Mouse (Mus musculus) B cell, adult (primary cell): Measurements from ENCODE around the gene Dock7. TPM values are rescaled to one million over a fixed set of nuclear protein-coding genes. Genes with fewer than 3 reads are reported as not detected.

Source experiments
- total RNA-seq: library from RNA; stranded (reverse); gene quantifications from 4 replicates; pipeline ENCODE4 v1.2.4, GENCODE M21; 2023; ENCODE audit not compliant: inconsistent age

Dock7 gene
- total RNA-seq: 0.66 to 2.0 TPM (median 1.0 TPM) in 4 replicates

DNA sequence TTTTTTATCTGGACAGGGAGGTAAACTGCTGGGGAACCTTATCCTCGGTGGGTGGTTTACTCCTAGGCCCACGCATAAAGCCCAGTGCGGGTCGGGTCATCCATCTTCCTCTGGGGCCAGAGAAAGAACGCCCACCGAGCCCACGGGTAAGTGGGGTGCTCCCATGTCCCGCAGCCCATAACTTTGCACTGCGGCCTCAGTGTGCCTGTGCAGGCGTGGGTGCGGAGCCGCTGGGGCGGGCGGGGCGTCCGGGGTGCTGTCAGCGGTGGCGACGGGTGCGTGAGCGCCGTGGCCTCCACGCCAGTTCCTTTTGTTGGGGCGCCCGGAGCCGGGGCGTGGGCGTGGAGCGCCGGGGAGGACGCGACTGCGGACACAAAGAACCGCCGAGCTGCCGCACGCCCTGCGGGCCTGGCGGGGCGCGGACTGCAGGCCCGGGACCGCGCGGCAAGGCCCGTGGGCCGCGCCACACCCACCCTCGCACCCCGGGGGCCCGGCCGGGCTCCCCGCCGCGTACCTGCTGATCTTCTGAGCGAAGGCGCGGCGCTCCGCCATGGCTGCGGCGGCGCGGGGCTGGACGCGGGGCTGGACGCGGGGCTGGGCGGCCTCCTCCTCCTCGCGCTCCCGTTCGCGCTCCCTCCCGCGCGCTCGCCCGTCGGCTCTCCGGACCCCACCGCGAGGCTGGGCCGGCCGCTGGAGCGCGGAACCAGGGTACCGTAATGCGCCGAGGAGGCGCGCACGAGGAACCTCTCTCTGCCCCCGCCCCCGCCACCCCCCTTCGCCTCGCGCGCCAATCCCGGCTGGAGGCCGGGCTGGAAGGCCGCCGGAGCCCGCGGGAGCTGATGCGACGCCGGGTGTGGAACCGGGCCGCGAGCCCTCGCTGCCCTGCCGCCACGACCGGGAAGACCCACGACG is at the start of gene Dock7:
Dock7 (minus strand) TSS at position 705 of the 912 bp plus-strand sequence.

DNA sequence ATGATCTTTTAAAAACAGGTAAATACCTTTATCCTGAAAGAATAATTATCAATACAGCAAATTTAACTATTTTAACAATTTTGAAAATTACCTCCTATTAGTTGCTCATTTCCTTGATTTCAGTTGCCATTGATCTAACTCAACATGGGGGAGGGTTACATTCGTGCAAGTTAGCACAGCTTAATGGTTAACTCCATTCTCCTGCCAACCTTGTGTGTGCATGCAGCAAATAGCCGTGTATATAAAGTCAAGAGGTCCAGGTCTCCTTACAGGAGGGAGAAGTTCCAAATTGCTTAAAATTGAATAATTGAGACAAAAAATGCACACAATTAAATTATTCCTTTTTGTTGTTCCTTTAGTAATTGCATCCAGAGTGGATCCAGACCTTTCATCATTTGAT is 90.0 kb downstream of the Dock7 start, which contains the start of gene Angptl3:
Angptl3 (plus strand) TSS at position 269 of the 400 bp plus-strand sequence.

DNA sequence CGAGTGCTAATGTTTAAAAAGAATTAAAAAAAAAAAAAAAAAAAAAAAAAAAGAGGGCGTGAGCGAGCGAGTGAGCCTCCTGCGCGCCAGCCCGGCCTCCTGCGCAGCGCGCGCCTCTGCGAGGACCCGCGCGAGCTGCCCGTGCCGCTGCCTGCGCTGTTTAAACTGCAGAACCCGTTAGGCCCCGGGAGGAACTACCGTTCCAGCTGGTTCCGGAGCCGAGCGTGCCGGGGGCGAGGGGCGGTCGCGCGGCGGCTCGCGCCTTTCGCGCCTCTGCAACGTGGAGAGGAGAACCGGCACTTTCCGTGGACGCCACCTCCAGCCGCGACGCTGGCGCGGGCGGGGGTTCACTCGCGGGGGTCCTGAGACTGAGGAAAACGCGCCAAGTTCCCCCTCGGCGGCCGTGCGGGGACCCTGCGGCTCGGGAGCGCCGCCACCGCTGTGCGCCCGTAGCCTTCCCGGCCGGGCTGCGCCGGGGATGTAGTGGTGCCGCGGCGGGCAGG is 197.1 kb downstream of the Dock7 start, which contains the start of gene Usp1:
Usp1 (plus strand) TSS at position 243 of the 503 bp plus-strand sequence.

Other genes with a start within 250 kb of the Dock7 start
- 39.9 to 49.4 TPM (median 47.2 TPM) in 4 replicates for gene Usp1, start 197.1 kb downstream of the Dock7 start, total RNA-seq
- not detected in 4 replicates for gene Angptl3, start 90.0 kb downstream of the Dock7 start, total RNA-seq
- gene Atg4c, start 73.0 kb upstream of the Dock7 start, total RNA-seq: 3.8 to 7.3 TPM (median 6.3 TPM) in 4 replicates
- gene Gm12689, start 175.0 kb upstream of the Dock7 start, total RNA-seq: 0.63 to 0.75 TPM in 2 of 4 replicates, not detected in the others